Comparison of ENCODE assay signal across 13 mouse cellular contexts in the genomic region with DNA sequence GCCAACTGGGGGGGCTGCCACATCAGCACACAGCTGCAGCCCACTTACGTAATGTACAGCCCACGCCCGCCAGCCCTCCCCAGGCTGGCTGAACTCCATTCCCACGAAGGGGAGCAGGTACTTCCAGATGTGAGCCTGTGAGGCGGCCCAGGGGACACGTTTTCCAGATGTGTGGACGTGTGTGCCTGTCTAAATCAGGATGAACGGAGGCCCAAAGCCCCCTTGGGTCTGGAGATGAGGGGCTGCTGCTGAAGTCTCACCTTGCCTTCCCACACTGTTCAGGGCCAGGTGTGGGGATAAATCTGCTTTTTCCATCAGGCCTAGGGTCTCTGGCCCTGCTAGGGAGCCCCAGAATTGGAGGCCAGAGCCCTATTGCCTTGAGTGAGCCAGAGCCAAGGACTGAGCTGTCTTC. TPM values are rescaled to one million over a fixed set of nuclear protein-coding genes. Genes with fewer than 3 reads are reported as not detected.
A peak's percentile ranks its signal among the peaks of the same experiment; 100 is the strongest.
DNase-seq lines count a peak whose midpoint lies in the region; ATAC-seq and TF ChIP-seq lines count a peak whose summit lies in the region.
"Had no signal": no experiment of that assay in that cellular context is flagged by ENCODE, and none has a peak within 500 bp of the region (broad histone marks: within the 10 kb centered on the region; RNA-seq: fewer than 3 reads in every experiment).

No protein-coding gene starts in this region.

- no peak for ATAC-seq in hindbrain, postnatal 0 days
- ATAC-seq in embryonic facial prominence, embryonic 11.5 days (replicated peaks; ENCODE audit: insufficient number of reproducible peaks, low FRiP score, low TSS enrichment, low read depth): no peak
- ATAC-seq in limb, embryonic 11.5 days (ENCODE audit: insufficient number of reproducible peaks, low FRiP score, low TSS enrichment, low read depth): peak; percentile 26

- H3K9me3 ChIP-seq in hindbrain, embryonic 10.5 days: no peaks in the 10 kb centered on the region
- no peaks in the 10 kb centered on the region for H3K9me3 ChIP-seq in hindbrain, postnatal 0 days (ENCODE audit: low read length)
- H3K9me3 ChIP-seq in embryonic facial prominence, embryonic 11.5 days (replicated peaks; ENCODE audit: control insufficient read depth, low read length): no peaks in the 10 kb centered on the region
- no peaks in the 10 kb centered on the region for H3K9me3 ChIP-seq in limb, embryonic 11.5 days (ENCODE audit: control insufficient read depth, low read length)

- H3K27ac ChIP-seq in hindbrain, embryonic 10.5 days: peak overlapping the region; percentile 84
- no peak overlapping the region for H3K27ac ChIP-seq in hindbrain, postnatal 0 days
- peak overlapping the region; percentile 83 for H3K27ac ChIP-seq in embryonic facial prominence, embryonic 11.5 days (replicated peaks; ENCODE audit: low read depth, low read length)
- peak overlapping the region; percentile 93 for H3K27ac ChIP-seq in limb, embryonic 11.5 days (replicated peaks; ENCODE audit: low read depth, low read length)

- no peak overlapping the region for H3K9ac ChIP-seq in hindbrain, postnatal 0 days (replicated peaks; ENCODE audit: low read length)
- peak overlapping the region; percentile 46 for H3K9ac ChIP-seq in embryonic facial prominence, embryonic 11.5 days (replicated peaks; ENCODE audit: low read length)
- H3K9ac ChIP-seq in limb, embryonic 11.5 days (ENCODE audit: low read length): peak overlapping the region; percentile 53

- TF ChIP-seq CTCF in hindbrain, postnatal 0 days (IDR thresholded peaks at IDR 0.05; ENCODE audit: low read depth): no peak

- peaks cover 18% of the 10 kb centered on the region; the same call in 1 of the 2 replicates for H3K27me3 ChIP-seq in hindbrain, embryonic 10.5 days (ENCODE audit: insufficient read depth, poor library complexity, severe bottlenecking)
- no peaks in the 10 kb centered on the region for H3K27me3 ChIP-seq in hindbrain, postnatal 0 days (ENCODE audit: insufficient read depth, low read length)
- no peaks in the 10 kb centered on the region for H3K27me3 ChIP-seq in embryonic facial prominence, embryonic 11.5 days (ENCODE audit: control insufficient read depth, insufficient read depth, low read length)
- no peaks in the 10 kb centered on the region for H3K27me3 ChIP-seq in limb, embryonic 11.5 days (ENCODE audit: control insufficient read depth, insufficient read depth, low read length)

- peaks cover 48% of the 10 kb centered on the region for H3K4me1 ChIP-seq in hindbrain, embryonic 10.5 days (replicated peaks)
- peaks cover 8% of the 10 kb centered on the region; the same call in 1 of the 2 replicates for H3K4me1 ChIP-seq in hindbrain, postnatal 0 days (ENCODE audit: insufficient read depth, low read length)
- H3K4me1 ChIP-seq in embryonic facial prominence, embryonic 11.5 days (ENCODE audit: control insufficient read depth, insufficient read depth, low read length): peaks cover 20% of the 10 kb centered on the region
- peaks cover 55% of the 10 kb centered on the region for H3K4me1 ChIP-seq in limb, embryonic 11.5 days (ENCODE audit: control insufficient read depth, insufficient read depth, low read length)

- H3K4me2 ChIP-seq in hindbrain, postnatal 0 days (ENCODE audit: low read depth, low read length): no peak overlapping the region
- no peak overlapping the region for H3K4me2 ChIP-seq in embryonic facial prominence, embryonic 11.5 days (ENCODE audit: low read depth, low read length)
- no peak overlapping the region for H3K4me2 ChIP-seq in limb, embryonic 11.5 days (ENCODE audit: low read depth, severe bottlenecking)

- 73% methylated on average over 8 of the region's 8 CpGs for WGBS in hindbrain, embryonic 10.5 days
- 75% methylated on average over 8 of the region's 8 CpGs for WGBS in hindbrain, postnatal 0 days
- 50% methylated on average over 8 of the region's 8 CpGs for WGBS in embryonic facial prominence, embryonic 11.5 days
- WGBS in limb, embryonic 11.5 days: 30% methylated on average over 8 of the region's 8 CpGs

- H3K36me3 ChIP-seq in hindbrain, embryonic 10.5 days: peaks cover 11% of the 10 kb centered on the region; the same call in 1 of the 2 replicates
- H3K36me3 ChIP-seq in hindbrain, postnatal 0 days (ENCODE audit: insufficient read depth, low read length): no peaks in the 10 kb centered on the region
- no peaks in the 10 kb centered on the region for H3K36me3 ChIP-seq in embryonic facial prominence, embryonic 11.5 days (replicated peaks; ENCODE audit: control insufficient read depth, insufficient read depth, low read depth, low read length)
- no peaks in the 10 kb centered on the region for H3K36me3 ChIP-seq in limb, embryonic 11.5 days (ENCODE audit: control insufficient read depth, insufficient read depth, low read length)

- H3K4me3 ChIP-seq in hindbrain, embryonic 10.5 days: no peak overlapping the region
- H3K4me3 ChIP-seq in hindbrain, postnatal 0 days (ENCODE audit: low read length): no peak overlapping the region
- no peak overlapping the region for H3K4me3 ChIP-seq in embryonic facial prominence, embryonic 11.5 days (ENCODE audit: low read depth, low read length)
- H3K4me3 ChIP-seq in limb, embryonic 11.5 days (ENCODE audit: low read depth, low read length): no peak overlapping the region

- DNase-seq in hindbrain, embryonic 10.5 days (ENCODE audit: low spot score): no peak
- DNase-seq in hindbrain, postnatal 0 days (ENCODE audit: low spot score): no peak
- peak; percentile 22 for DNase-seq in embryonic facial prominence, embryonic 11.5 days (ENCODE audit: low spot score)
- DNase-seq in gastrocnemius, postnatal 25 days: peak; percentile 73
- peak; percentile 70 for DNase-seq in limb, embryonic 11.5 days (ENCODE audit: low spot score)
- DNase-seq in frontal cortex, postnatal 25 days (ENCODE audit: low spot score in 2 of 2): no peak
- no peak for DNase-seq in adrenal gland, postnatal 25 days
- DNase-seq in right cerebral cortex, adult 2 months (ENCODE audit: low spot score in 2 of 2): no peak
- DNase-seq: lung, adult 2 months had no signal

RNA-seq across cellular contexts. Expression of gene Tnnt3, which starts 11.9 kb away (rescaled TPM):
- 1.1 and 3.0 TPM in 2 replicates for polyA plus RNA-seq in hindbrain, embryonic 10.5 days (2016; fragmentation: Nextera tagmentation; extraction: Ambion mirVana)
- total RNA-seq in hindbrain, postnatal 0 days (2014; rRNA removed): 1.3 and 4.7 TPM in 2 replicates
- polyA plus RNA-seq in hindbrain, postnatal 0 days (2015; fragmentation: Nextera tagmentation; extraction: Ambion mirVana): 3.1 and 3.9 TPM in 2 replicates
- 1.5 and 2.8 TPM in 2 replicates for polyA plus RNA-seq in embryonic facial prominence, embryonic 11.5 days (2014; fragmentation: Nextera tagmentation; extraction: Ambion mirVana)
- over 10,000 TPM; 28,170 to 31,317 TPM for total RNA-seq in gastrocnemius, postnatal 25 days (2021)
- polyA plus RNA-seq in limb, embryonic 11.5 days (2014; fragmentation: Nextera tagmentation; extraction: Ambion mirVana): 8.0 and 10.8 TPM in 2 replicates
- total RNA-seq in adrenal gland, postnatal 25 days (2021): not detected in 2 replicates

RNA-seq across cellular contexts. Expression of gene Lsp1, which starts 26.1 kb away (rescaled TPM):
- 17.9 and 19.4 TPM in 2 replicates for polyA plus RNA-seq in hindbrain, embryonic 10.5 days (2016; fragmentation: Nextera tagmentation; extraction: Ambion mirVana)
- 4.6 and 16.6 TPM in 2 replicates for total RNA-seq in hindbrain, postnatal 0 days (2014; rRNA removed)
- 6.6 and 7.2 TPM in 2 replicates for polyA plus RNA-seq in hindbrain, postnatal 0 days (2015; fragmentation: Nextera tagmentation; extraction: Ambion mirVana)
- 23.3 and 23.7 TPM in 2 replicates for polyA plus RNA-seq in embryonic facial prominence, embryonic 11.5 days (2014; fragmentation: Nextera tagmentation; extraction: Ambion mirVana)
- 10 to 100 TPM; 43.2 to 60.3 TPM for total RNA-seq in gastrocnemius, postnatal 25 days (2021)
- polyA plus RNA-seq in limb, embryonic 11.5 days (2014; fragmentation: Nextera tagmentation; extraction: Ambion mirVana): 22.8 and 23.3 TPM in 2 replicates
- 12.6 and 14.4 TPM in 2 replicates for total RNA-seq in adrenal gland, postnatal 25 days (2021)

RNA-seq across cellular contexts. Expression of gene Tnni2, which starts 45.1 kb away (rescaled TPM):
- polyA plus RNA-seq in hindbrain, embryonic 10.5 days (2016; fragmentation: Nextera tagmentation; extraction: Ambion mirVana): 1.2 and 1.3 TPM in 2 replicates
- total RNA-seq in hindbrain, postnatal 0 days (2014; rRNA removed): 1.3 and 8.5 TPM in 2 replicates
- polyA plus RNA-seq in hindbrain, postnatal 0 days (2015; fragmentation: Nextera tagmentation; extraction: Ambion mirVana): 0.63 TPM in 2 replicates
- 1.4 and 2.7 TPM in 2 replicates for polyA plus RNA-seq in embryonic facial prominence, embryonic 11.5 days (2014; fragmentation: Nextera tagmentation; extraction: Ambion mirVana)
- total RNA-seq in gastrocnemius, postnatal 25 days (2021): over 10,000 TPM; 16,193 to 17,938 TPM
- polyA plus RNA-seq in limb, embryonic 11.5 days (2014; fragmentation: Nextera tagmentation; extraction: Ambion mirVana): 7.0 and 10.3 TPM in 2 replicates
- not detected in 2 replicates for total RNA-seq in adrenal gland, postnatal 25 days (2021)
- total RNA-seq: layer of hippocampus, postnatal 10 days had no signal

RNA-seq across cellular contexts. Expression of gene Mrpl23, which starts 45.7 kb away (rescaled TPM):
- 17.7 and 19.7 TPM in 2 replicates for polyA plus RNA-seq in hindbrain, embryonic 10.5 days (2016; fragmentation: Nextera tagmentation; extraction: Ambion mirVana)
- total RNA-seq in hindbrain, postnatal 0 days (2014; rRNA removed): 64.0 and 69.3 TPM in 2 replicates
- 17.4 and 25.5 TPM in 2 replicates for polyA plus RNA-seq in hindbrain, postnatal 0 days (2015; fragmentation: Nextera tagmentation; extraction: Ambion mirVana)
- polyA plus RNA-seq in embryonic facial prominence, embryonic 11.5 days (2014; fragmentation: Nextera tagmentation; extraction: Ambion mirVana): 16.4 and 17.2 TPM in 2 replicates
- 10 to 100 TPM in 1 of 2 experiments, 1 to 10 TPM in 1; 8.6 to 18.3 TPM for total RNA-seq in gastrocnemius, postnatal 25 days (2021)
- polyA plus RNA-seq in limb, embryonic 11.5 days (2014; fragmentation: Nextera tagmentation; extraction: Ambion mirVana): 17.8 and 19.7 TPM in 2 replicates
- total RNA-seq in adrenal gland, postnatal 25 days (2021): 4.5 and 13.8 TPM in 2 replicates

RNA-seq across cellular contexts. Expression of gene Syt8, which starts 52.1 kb away (rescaled TPM):
- polyA plus RNA-seq in hindbrain, embryonic 10.5 days (2016; fragmentation: Nextera tagmentation; extraction: Ambion mirVana): not detected in 2 replicates
- not detected in 2 replicates for total RNA-seq in hindbrain, postnatal 0 days (2014; rRNA removed)
- polyA plus RNA-seq in hindbrain, postnatal 0 days (2015; fragmentation: Nextera tagmentation; extraction: Ambion mirVana): 0.15 TPM in 1 of 2 replicates, not detected in the other
- polyA plus RNA-seq in embryonic facial prominence, embryonic 11.5 days (2014; fragmentation: Nextera tagmentation; extraction: Ambion mirVana): 0.52 TPM in 1 of 2 replicates, not detected in the other
- total RNA-seq in gastrocnemius, postnatal 25 days (2021): not detected
- polyA plus RNA-seq in limb, embryonic 11.5 days (2014; fragmentation: Nextera tagmentation; extraction: Ambion mirVana): 0.62 TPM in 1 of 2 replicates, not detected in the other
- total RNA-seq in adrenal gland, postnatal 25 days (2021): not detected in 2 replicates
- total RNA-seq: adrenal gland, postnatal 10 days; gastrocnemius, adult 8-10 months; layer of hippocampus, postnatal 10 days had no signal
- polyA plus RNA-seq: neural tube, embryonic 14.5 days had no signal

Comparison
In these comparisons a context has a peak if more than half of its experiments do, and no peak if none do; other contexts are left out.
1. DNase-seq: peak in embryonic facial prominence, embryonic 11.5 days (single experiment), gastrocnemius, postnatal 25 days (single experiment) and limb, embryonic 11.5 days (single experiment); none in hindbrain, embryonic 10.5 days (single experiment), hindbrain, postnatal 0 days (single experiment), frontal cortex, postnatal 25 days (0 of 2), adrenal gland, postnatal 25 days (single experiment) and right cerebral cortex, adult 2 months (0 of 2).